Mouse (Mus musculus) intestine, embryonic 14.5 days (tissue): ENCODE measurements around the gene Fibin. TPM values are rescaled to one million over a fixed set of nuclear protein-coding genes. Genes with fewer than 3 reads are reported as not detected.

ENCODE experiments used
- ATAC-seq: fragments of 200-750 bp; cut with Nextera tagmentation; replicated peaks from 2 replicates; pipeline ENCODE4 v1.8.0; 2017; ENCODE audit warnings: low read depth, moderate number of reproducible peaks, moderate TSS enrichment, moderate library complexity; ENCODE audit not compliant: low FRiP score, low TSS enrichment
- DNase-seq: peaks from one replicate; pipeline ENCODE4 v3.0.0-alpha.2; 2018; ENCODE audit warnings: low spot score
- H3K27ac ChIP-seq: fragments of 300-500 bp; sonication (generic); 2 replicates; pipeline ENCODE4 v1.5.1; 2014; ENCODE audit warnings: low read depth, mild to moderate bottlenecking, control low read depth
- H3K27me3 ChIP-seq: fragments of 300-500 bp; sonication (generic); replicated peaks from 2 replicates; pipeline ENCODE4 v1.6.1; 2014; ENCODE audit warnings: low read length, control low read depth; ENCODE audit not compliant: control insufficient read depth, insufficient read depth
- H3K36me3 ChIP-seq: fragments of 300-500 bp; sonication (generic); 2 replicates; pipeline ENCODE4 v1.6.1; 2014; ENCODE audit warnings: low read length, control low read depth; ENCODE audit not compliant: control insufficient read depth, insufficient read depth
- H3K4me1 ChIP-seq: fragments of 300-500 bp; sonication (generic); replicated peaks from 2 replicates; pipeline ENCODE4 v1.6.1; 2014; ENCODE audit warnings: low read length, control low read depth, mixed read lengths; ENCODE audit not compliant: control insufficient read depth, insufficient read depth
- H3K4me2 ChIP-seq: fragments of 300-500 bp; sonication (generic); 2 replicates; pipeline ENCODE4 v1.6.1; 2014; ENCODE audit warnings: low read length
- H3K4me3 ChIP-seq: fragments of 300-500 bp; sonication (generic); 2 replicates; pipeline ENCODE4 v1.5.1; 2014; ENCODE audit warnings: low read depth, low read length, control low read depth, mixed read lengths
- H3K9ac ChIP-seq: fragments of 300-500 bp; sonication (generic); 2 replicates; pipeline ENCODE4 v1.6.1; 2014; ENCODE audit warnings: mild to moderate bottlenecking, low read length
- H3K9me3 ChIP-seq: fragments of 300-500 bp; sonication (generic); 2 replicates; pipeline ENCODE4 v1.6.1; 2016; ENCODE audit warnings: low read length, control low read depth; ENCODE audit not compliant: control insufficient read depth
- WGBS: fragments of 180-500 bp; shearing (Covaris S2); extraction: QIAGEN DNeasy Blood & Tissue Kit; methylation state at CpG from one replicate; pipeline ENCODE4 v1.1.7; 2014; 5-methylcytosine and 5-hydroxymethylcytosine counted together
- polyA plus RNA-seq: library from polyadenylated mRNA; unstranded; fragments of >200 nt; fragmentation: Nextera tagmentation; extraction: Ambion mirVana; gene quantifications from 2 replicates; pipeline ENCODE4 v1.2.1, GENCODE M21; 2014

Gene Fibin
- 24.3 and 27.6 TPM in 2 replicates for polyA plus RNA-seq

GRCm38 (mm10) chr2:110362432-110363283 lies at the start of gene Fibin:
Fibin (minus strand) TSS chr2:110363183.
- Histone ChIP-seq H3K36me3 (no peaks in the 10 kb centered on the region), H3K4me1 (no peaks in the 10 kb centered on the region), H3K9ac (peak within 1 kb of the TSS; percentile 46), H3K4me2 (peak within 1 kb of the TSS; percentile 70), H3K4me3 (peak within 1 kb of the TSS; percentile 52), H3K27ac (peak within 1 kb of the TSS; percentile 48; the same call in 1 of the 2 replicates), H3K27me3 (0 out of 2 replicates have a peak, but pooled peaks cover 3% of the 10 kb centered on the region), H3K9me3 (no peaks in the 10 kb centered on the region)
- WGBS: 2% methylated on average over 33 of the region's 33 CpGs
- peak; percentile 76 for DNase-seq
- peak; percentile 68; the same call in 1 of the 2 replicates for ATAC-seq

DNA sequence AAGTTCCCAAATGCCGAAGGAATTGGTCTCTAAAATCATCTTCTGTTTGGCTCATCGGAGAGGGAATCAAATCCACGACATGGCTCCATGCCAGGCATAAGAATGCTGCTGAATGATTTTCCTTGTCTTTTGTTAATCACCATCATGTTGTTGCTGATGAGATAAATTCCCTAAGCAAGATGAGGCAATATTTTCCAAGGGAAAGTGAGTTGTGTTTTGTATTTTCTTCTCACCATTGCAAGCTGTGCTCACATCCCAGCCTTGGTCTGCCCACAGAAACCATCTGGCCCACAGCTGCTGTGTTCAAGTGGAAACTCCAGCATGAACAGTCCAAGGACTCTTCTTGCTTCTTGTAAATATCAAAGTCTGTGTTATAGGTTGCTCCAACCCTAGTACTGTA lies 48.4 kb upstream of the Fibin start:
- Histone ChIP-seq H3K9ac (no peak overlapping the region), H3K4me3 (no peak overlapping the region), H3K4me1 (no peaks in the 10 kb centered on the region), H3K36me3 (no peaks in the 10 kb centered on the region), H3K27me3 (no peaks in the 10 kb centered on the region), H3K27ac (no peak overlapping the region), H3K9me3 (no peaks in the 10 kb centered on the region), H3K4me2 (no peak overlapping the region)
- ATAC-seq (no peak), DNase-seq (no peak)
- WGBS: 84% methylated on average over 3 of the region's 3 CpGs

GRCm38 (mm10) chr2:110408757-110409156 lies 45.8 kb upstream of the Fibin start:
- H3K4me1 ChIP-seq: no peaks in the 10 kb centered on the region
- H3K27ac ChIP-seq: peak overlapping the region; percentile 27; the same call in 1 of the 2 replicates
- DNase-seq (no peak), ATAC-seq (no peak)
- no peaks in the 10 kb centered on the region for H3K36me3 ChIP-seq
- no peak overlapping the region for H3K4me2 ChIP-seq
- H3K9ac ChIP-seq: no peak overlapping the region
- H3K27me3 ChIP-seq: no peaks in the 10 kb centered on the region
- no peaks in the 10 kb centered on the region for H3K9me3 ChIP-seq
- no peak overlapping the region for H3K4me3 ChIP-seq

- no peak for DNase-seq
- Histone ChIP-seq H3K27me3 (no peaks in the 10 kb centered on the region), H3K4me1 (no peaks in the 10 kb centered on the region), H3K9ac (no peak overlapping the region), H3K36me3 (no peaks in the 10 kb centered on the region), H3K4me2 (no peak overlapping the region), H3K4me3 (no peak overlapping the region), H3K9me3 (no peaks in the 10 kb centered on the region), H3K27ac (no peak overlapping the region)
- 73% methylated on average over 4 of the region's 4 CpGs for WGBS
- no peak for ATAC-seq
These were observed 29.8 kb upstream of the Fibin start for GRCm38 (mm10) chr2:110392714-110393336.

- Histone ChIP-seq H3K4me2 (no peak overlapping the region), H3K4me3 (no peak overlapping the region), H3K9ac (no peak overlapping the region), H3K36me3 (no peaks in the 10 kb centered on the region), H3K9me3 (no peaks in the 10 kb centered on the region), H3K27me3 (no peaks in the 10 kb centered on the region), H3K27ac (no peak overlapping the region), H3K4me1 (no peaks in the 10 kb centered on the region)
- WGBS: 63% methylated on average over 5 of the region's 5 CpGs
- no peak for DNase-seq
- no peak for ATAC-seq
These were observed 27.9 kb upstream of the Fibin start for GRCm38 (mm10) chr2:110390736-110391409.

GRCm38 (mm10) chr2:110379811-110380210 lies 16.8 kb upstream of the Fibin start:
- ATAC-seq: no peak

GRCm38 (mm10) chr2:110376660-110377059 lies 13.7 kb upstream of the Fibin start:
- H3K4me2 ChIP-seq: no peak overlapping the region
- H3K4me3 ChIP-seq: no peak overlapping the region
- no peak for ATAC-seq
- no peak for DNase-seq
- H3K36me3 ChIP-seq: no peaks in the 10 kb centered on the region
- H3K9ac ChIP-seq: no peak overlapping the region
- 81% methylated on average over 1 of the region's 1 CpGs for WGBS
- H3K27ac ChIP-seq: no peak overlapping the region
- no peaks in the 10 kb centered on the region for H3K9me3 ChIP-seq
- no peaks in the 10 kb centered on the region for H3K27me3 ChIP-seq
- no peaks in the 10 kb centered on the region; the same call in 1 of the 2 replicates for H3K4me1 ChIP-seq

More at GRCm38 (mm10) chr2:110379811-110380210, 16.8 kb upstream of the Fibin start:
- H3K36me3 ChIP-seq: no peaks in the 10 kb centered on the region
- H3K9ac ChIP-seq: no peak overlapping the region
- no peak overlapping the region for H3K4me3 ChIP-seq
- H3K27me3 ChIP-seq: no peaks in the 10 kb centered on the region
- no peaks in the 10 kb centered on the region; the same call in 1 of the 2 replicates for H3K4me1 ChIP-seq
- no peaks in the 10 kb centered on the region for H3K9me3 ChIP-seq
- no peak for DNase-seq
- no peak overlapping the region for H3K27ac ChIP-seq
- no peak overlapping the region for H3K4me2 ChIP-seq
- WGBS: 66% methylated on average over 2 of the region's 2 CpGs

DNA sequence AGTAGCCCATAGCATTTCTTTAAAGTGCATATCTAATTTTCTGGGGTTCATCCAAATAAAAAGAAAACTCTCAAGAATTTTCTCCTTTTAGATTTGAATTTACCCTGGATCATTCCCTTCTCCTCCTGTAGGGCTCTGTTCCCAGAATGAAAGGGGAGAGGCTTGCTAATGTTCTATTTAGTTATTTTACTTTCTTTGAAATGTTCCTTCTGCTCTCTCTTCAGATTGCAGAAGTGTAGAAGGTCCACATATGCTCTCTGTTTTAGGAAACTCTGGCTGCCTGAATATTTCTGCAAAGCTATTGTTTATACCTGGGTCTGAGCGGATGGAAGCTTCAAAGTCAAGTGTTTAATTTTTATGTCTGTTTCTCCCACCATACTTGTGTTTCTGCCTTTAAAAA lies 12.5 kb upstream of the Fibin start:
- peak; percentile 66; the same call in 1 of the 2 replicates for ATAC-seq
- Histone ChIP-seq H3K4me1 (no peaks in the 10 kb centered on the region; the same call in 1 of the 2 replicates), H3K4me3 (no peak overlapping the region), H3K9ac (no peak overlapping the region), H3K9me3 (no peaks in the 10 kb centered on the region), H3K36me3 (no peaks in the 10 kb centered on the region), H3K27ac (no peak overlapping the region), H3K27me3 (no peaks in the 10 kb centered on the region), H3K4me2 (no peak overlapping the region)
- 40% methylated on average over 1 of the region's 1 CpGs for WGBS
- no peak for DNase-seq
